Mouse (Mus musculus): ENCODE results near the gene Sept1. TPM values are rescaled to one million over a fixed set of nuclear protein-coding genes. Genes with fewer than 3 reads are reported as not detected.

The Sept1 gene
- polyA plus RNA-seq, 1 experiment, result 13.3 TPM

GRCm38 (mm10) chr7:127223106-127223505 lies 9.8 kb downstream of the Sept1 start:
- DNase-seq (ENCODE audit: extremely low spot score in 1 of 2, low spot score in 1 of 2), result no peak

DNA sequence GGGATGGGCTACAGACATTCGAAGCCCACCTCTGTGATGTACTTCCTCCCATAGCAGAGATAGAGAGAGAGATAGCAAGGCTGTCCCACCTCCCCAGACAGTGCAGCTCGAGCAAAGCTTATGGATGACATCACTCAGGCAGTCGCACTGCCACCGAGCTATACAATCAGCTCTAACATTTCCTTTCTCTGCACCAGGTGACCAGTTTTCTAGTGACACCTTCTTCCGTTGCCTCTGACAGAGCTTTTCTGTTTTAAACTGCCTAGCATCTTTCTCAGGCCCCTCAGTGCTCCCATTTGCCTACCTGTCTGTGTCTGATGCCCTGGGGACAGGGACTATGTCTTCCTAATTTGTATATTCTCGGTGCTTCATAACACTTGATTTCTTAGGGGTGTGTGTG lies 12.5 kb downstream of the Sept1 start:
- no peak for DNase-seq (ENCODE audit: extremely low spot score in 1 of 2, low spot score in 1 of 2)

- no peak for DNase-seq (ENCODE audit: extremely low spot score in 1 of 2, low spot score in 1 of 2)
Observed at GRCm38 (mm10) chr7:127218670-127219069, 14.3 kb downstream of the Sept1 start.

- no peak for DNase-seq (ENCODE audit: extremely low spot score in 1 of 2, low spot score in 1 of 2)
Observed at GRCm38 (mm10) chr7:127217901-127218642, 14.9 kb downstream of the Sept1 start.

GRCm38 (mm10) chr7:127217475-127217874 lies 15.5 kb downstream of the Sept1 start:
- DNase-seq (ENCODE audit: extremely low spot score in 1 of 2, low spot score in 1 of 2), result no peak

DNA sequence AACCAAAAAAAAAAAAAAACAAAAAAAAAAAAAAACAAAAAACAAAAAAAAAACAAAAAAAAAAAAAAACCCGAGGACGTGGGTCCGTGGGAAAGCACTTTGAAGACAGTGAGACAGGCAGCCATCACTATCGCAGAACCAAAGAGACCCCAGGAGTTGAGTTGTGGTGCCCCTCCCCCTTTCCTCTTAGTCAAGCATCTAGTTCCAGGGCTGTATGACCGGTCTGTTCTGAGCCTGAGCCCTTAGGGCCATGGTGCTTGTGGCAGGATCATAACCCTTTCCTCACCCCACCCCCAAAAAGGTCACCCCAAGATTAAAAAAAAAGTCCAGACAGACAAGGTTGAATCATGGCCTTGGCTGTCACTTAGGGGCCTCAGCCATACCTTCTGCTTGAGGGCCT lies 16.6 kb downstream of the Sept1 start:
- no peak for DNase-seq (ENCODE audit: extremely low spot score in 1 of 2, low spot score in 1 of 2)

DNA sequence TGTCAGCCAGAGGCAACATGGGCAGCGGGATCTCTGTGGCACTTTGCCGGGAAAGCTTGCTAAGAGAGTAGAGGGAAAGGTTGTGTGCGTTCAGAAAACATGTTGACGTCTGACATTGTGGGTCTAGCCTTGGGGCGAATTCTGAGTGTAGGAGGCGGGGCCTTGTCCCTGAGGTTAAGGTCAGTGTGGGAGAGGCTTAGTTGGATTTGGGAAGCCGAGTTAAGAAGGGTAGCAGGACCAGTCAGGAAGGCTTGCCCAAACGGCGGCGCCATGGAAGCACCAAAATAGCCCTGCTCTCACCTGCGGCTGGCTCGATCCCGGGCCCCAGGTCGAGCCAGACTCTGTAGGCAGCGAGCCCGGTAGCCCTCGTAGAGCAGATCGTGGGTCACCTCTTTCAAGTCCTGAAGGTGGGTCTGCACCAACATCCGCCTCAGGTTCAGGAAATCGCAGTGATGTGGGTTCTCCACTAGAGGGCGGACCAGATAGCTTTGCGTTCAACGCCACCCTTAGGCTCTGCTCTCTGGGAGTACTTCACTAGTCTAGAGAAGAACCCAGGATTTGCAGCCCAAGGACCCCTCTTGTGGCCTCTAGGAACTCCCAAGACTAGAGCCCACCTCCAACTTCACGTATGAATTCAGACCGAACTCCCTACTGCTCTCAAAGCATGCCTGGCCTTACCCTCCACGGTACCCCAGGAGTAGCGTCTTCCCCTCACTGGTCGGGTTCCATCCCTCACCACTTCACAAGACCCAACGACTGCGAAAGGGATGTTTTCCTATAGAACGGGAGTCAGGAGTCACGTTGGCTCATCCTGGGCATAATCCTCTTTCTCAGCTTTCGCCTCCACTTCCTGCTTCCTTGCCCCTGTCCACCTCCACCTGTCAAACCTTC lies 17.7 kb downstream of the Sept1 start:
- peak in 1 of 2 experiments; percentile 76 for DNase-seq (ENCODE audit: extremely low spot score in 1 of 2, low spot score in 1 of 2)

- no peak for DNase-seq (ENCODE audit: extremely low spot score in 1 of 2, low spot score in 1 of 2)
Observed at GRCm38 (mm10) chr7:127214521-127214920, 18.4 kb downstream of the Sept1 start.

- no peak for DNase-seq (ENCODE audit: extremely low spot score in 1 of 2, low spot score in 1 of 2)
Observed at GRCm38 (mm10) chr7:127213930-127214329, 19.0 kb downstream of the Sept1 start.

DNA sequence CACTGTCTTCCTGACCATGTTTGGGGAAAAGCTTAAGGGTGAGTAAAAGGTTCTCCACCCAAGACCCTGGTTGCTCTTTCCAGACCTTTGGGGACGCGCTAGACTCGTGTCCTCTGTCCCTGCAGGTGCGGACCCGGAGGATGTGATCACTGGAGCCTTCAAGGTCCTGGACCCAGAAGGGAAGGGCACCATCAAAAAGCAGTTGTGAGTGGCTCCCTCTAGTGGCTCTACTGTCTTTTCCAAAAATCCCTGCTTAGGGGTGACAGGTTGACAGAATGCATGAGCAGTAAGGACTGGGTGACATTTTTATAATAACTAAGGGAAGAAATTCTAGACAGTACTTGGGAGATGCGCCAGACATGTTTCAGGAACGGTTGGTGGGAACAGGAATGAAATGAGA lies 19.4 kb downstream of the Sept1 start:
- peak in 1 of 2 experiments; percentile 66 for DNase-seq (ENCODE audit: extremely low spot score in 1 of 2, low spot score in 1 of 2)

GRCm38 (mm10) chr7:127212432-127213250 lies 20.3 kb downstream of the Sept1 start:
- DNase-seq (ENCODE audit: extremely low spot score in 1 of 2, low spot score in 1 of 2), result no peak

DNA sequence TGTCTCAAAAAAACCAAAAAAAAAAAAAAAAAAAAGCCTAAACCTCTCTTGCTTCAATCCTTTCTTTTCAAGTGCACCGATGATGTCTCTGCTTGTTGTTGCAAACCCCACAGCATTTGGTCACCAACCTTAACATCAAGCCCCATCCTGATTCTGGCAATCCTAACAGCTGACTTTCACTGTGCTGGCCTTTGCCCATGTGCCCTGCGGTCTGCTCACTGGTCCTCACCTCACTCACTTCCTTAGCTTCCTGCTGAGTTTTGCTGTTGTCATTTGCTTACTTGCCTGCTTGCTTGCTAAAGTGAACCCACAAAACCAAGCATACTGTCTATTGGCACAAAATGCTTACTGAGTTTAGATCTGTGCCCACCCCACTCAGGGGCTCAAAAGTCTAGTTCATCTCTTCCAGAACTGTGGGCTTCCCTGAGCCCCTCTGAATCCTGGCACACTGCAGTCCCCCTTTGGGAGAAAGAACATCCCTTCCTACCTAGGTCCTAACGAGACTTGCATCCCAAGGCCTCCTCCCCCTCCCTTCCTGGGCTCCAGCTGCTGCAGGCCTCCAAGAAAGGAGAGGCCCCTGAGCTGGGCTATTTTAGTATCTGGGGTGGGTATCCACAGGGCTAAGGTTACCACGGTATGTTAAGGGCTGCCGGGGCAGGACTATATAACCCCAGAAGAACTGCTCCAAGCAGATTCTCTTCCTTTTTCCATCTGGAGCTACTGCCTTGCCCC lies 21.8 kb downstream of the Sept1 start:
- no peak for DNase-seq (ENCODE audit: extremely low spot score in 1 of 2, low spot score in 1 of 2)

GRCm38 (mm10) chr7:127210266-127210665 lies 22.7 kb downstream of the Sept1 start:
- no peak for DNase-seq (ENCODE audit: extremely low spot score in 1 of 2, low spot score in 1 of 2)

DNA sequence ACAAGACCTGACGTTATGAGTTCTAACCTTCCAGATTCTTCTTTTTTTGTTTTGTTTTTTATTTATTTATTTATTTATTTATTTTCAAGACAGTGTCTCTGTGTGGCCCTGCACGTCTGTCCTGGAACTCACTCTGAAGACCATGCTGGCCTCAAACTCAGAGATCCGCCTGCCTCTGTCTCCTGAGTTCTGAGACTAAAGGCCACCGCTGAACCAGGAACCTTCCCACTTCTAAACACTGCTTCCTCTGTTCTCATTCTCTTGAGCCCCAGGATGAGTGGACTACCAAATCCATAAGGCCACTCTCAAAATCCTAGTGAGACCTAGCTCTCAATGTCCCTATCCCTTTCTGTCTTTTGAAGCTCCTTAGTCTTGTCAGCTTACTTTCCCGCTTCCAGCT lies 23.1 kb downstream of the Sept1 start:
- DNase-seq (ENCODE audit: extremely low spot score in 1 of 2, low spot score in 1 of 2), result no peak

DNA sequence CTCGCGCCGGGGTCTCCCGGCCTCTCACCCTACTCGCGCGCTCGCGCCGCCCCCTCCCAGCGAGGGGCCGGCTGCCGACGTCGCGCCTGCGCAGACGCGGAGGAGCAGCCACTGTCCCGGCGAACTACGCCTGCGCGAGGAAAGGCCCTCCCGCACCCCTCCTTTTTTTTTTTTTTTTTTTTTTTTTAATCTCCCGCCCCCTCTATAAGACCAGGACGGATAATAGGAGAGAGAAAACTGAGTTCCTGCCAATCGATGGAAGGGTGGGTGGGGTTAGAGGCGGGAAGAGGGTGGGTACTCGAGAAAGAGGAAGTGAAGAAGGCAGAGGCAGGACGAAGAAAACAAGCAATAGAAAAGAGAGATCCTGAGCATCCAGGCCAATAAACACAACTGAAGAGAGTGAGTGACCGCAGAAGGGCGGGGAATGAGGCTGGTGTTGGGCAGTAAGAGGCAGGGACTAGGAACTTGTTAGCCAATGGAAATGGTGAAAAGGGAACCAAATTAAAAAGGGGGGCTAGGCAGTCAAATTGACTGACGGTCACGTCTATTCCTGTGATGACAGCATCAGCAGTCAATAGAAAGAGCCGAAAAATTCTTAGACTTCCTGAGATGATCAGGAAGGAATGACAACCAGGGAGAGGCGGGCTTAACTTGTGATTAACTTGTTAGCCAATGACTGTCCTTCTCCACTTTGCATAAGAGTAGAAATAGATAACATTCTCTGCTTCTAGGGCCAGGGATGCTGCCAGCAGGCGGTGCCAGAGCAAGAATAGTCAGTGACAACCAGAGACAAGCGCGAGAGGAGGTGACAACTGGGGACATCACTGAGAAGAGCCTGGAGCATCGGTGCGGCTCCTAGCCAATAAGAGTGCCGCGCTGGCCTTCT lies 24.1 kb downstream of the Sept1 start, which contains the start of gene Mylpf:
TSS of gene Mylpf (plus strand) at position 338 of the 886 bp plus-strand sequence.
- peak; percentile 96 to 98 for DNase-seq (ENCODE audit: extremely low spot score in 1 of 2, low spot score in 1 of 2)

DNA sequence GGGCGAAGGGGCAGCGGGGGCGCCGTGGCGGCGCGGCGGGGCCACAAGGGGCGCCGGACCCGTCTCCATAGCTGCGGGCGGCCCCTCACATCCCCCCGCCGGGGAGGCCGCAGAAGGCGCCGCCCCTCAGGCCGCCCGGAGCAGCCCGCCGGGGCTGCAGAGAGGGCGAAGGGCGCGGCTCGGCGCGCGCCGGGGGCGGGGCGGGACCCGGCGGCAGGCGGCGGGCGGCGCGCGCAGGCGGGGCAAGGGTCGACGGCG lies 24.7 kb downstream of the Sept1 start, which contains the start of gene Tbc1d10b:
TSS of gene Tbc1d10b (minus strand) at position 174 of the 258 bp plus-strand sequence.
- DNase-seq (ENCODE audit: extremely low spot score in 1 of 2, low spot score in 1 of 2), result no peak

GRCm38 (mm10) chr7:127207374-127208294 lies 25.3 kb downstream of the Sept1 start:
- no peak for DNase-seq (ENCODE audit: extremely low spot score in 1 of 2, low spot score in 1 of 2)

DNA sequence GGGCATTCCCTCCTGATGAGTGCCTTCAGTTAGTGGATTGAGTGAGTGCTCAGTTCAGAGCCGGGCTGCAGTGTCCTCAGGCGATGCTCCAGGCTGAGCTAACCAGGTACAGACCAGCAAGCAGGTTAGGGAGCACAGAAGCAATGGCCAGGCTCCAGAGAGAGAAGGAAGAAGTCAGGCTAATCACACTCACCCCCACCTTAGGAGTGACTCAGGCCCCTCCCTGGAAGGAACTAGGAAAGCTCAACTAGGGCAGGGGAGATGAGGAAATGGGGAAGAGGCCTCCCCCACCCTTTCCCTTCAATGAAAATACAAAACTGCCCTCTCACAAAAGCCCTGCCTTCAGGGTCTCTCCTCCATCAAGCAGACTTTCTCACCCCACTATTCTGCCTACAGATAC lies 26.3 kb downstream of the Sept1 start:
- no peak for DNase-seq (ENCODE audit: extremely low spot score in 1 of 2, low spot score in 1 of 2)

Data from frontal cortex, adult 2 months (tissue).